Mouse (Mus musculus): ENCODE results near the gene Slc48a1.

Slc48a1 gene

DNA sequence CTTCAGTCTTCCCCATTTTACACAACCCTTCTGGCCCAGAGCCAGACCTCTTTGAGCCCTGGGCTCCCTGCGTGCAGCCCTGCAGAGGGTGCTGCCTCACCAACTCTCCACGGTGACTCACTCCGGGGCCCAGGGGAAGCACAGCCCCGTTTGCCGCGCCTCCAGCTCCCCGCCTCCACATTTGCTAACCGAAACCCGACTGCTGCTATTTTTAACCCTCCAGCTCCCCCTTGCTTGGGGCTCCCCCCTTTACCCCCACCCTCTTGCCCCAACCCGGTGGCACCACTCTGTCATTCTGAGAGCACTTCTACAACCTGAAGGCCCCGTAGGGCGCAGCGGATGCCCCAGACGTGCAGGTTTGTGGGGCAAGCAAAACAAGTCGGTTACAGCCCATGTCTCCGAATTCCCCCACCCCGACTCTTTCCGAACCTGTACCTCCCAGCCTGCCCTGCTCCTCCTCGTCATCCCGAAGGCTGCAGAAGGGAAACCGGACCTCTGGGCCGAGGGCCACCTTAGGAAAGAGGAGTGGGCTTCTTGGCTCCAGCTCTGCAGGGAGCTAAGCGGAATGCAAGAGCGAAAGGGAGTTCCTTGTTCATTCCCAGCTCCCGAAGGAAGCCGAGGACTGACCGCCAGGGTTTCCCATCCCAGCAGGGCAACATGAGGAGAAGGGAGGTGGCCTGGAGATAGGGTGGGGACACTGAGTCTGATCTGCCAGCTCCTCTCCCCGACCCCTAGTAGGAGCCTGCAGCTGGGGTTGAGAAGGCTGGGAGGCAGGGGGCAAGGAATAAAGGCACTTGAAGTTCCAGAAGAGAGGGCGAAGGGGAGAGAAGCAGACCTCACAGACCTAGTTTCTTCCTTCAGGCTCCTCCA, 47.0 kb downstream of the Slc48a1 start:
- in situ Hi-C loops (cut with MseI, MboI): no loop called here

DNA sequence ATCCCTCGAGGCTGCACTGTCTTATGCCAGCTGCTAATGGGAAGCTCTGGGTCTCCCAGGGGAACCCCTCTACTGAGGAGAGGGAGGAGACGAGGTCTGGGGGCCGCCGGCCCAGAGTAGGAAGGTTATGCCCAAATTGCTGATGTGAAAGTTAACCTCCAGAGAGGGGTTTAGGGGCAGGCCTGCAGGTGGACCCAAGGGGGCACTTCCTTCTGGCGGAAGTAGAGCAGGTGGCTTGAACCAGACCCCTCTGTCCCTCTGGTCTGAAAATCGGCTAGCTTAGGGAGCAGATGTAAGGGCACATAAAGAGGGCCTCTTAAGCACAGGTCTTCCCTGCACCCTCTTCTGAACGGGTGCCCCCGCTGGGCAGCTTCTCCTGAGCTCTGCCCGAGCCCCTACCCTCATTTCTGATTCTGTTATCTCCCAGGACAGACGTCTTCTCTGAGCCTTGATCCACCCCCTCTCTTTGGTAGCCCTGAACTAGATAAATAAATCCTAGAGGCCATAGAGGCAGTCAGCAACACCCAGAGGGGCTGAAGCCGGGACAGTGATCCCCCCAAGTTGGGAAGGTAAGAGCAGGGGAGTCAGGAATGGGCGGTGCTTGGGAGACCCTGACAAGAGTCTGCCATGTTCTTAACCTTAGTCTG, 47.7 kb downstream of the Slc48a1 start:
- in situ Hi-C loops (cut with MseI, MboI): no loop called here

DNA sequence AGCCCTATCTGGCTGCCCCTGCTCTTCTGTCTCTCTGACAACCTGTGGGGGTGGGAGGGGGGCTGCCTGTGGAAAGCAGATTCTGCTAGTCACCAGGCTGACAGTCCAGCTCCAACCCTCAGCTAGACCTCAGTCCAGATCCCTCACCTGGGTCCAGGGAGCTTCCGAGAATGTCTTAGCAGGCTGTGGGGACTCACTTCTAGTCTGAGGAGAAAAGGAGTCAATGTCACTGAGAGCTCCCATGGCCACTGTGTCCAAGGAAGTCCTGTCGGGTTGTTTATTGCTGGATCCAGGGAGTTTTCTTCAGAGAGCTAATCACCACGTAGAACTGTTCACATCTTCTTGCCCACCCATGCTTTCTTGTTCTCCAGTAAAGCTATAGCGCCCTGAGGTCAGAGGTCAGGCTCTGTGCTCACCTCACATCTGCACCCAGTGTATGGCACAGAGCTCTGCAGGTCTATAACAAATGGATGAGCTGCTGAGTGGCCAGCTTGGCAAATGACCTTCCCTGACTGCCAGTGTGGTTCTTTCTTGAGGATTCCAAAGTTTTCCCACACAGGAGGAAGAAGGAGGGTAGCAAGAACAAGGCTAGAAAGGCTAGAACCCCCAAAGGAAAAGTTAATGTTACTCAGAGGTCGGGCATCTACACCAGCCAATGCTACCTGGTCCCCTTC, 48.4 kb downstream of the Slc48a1 start:
- in situ Hi-C loops (cut with MseI, MboI): no loop called here

DNA sequence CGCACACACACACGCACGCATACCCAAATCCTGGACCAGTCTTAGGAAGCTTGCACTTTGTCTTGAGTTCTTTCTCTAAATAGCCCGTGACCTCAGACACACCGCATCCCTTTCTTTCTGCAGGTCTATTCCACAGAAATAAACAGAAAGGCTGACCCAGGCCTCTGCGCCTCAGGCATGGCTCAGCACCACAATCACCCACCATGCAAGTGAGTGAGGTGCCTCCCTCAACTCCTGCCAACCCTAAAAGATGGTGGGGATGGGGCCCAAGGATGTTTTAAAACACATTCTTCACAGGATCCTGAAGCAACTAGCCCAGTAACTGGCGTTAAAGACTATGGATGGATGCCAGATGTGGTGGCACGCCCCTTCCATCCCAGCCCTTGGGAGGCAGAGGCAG, 49.1 kb downstream of the Slc48a1 start:
- in situ Hi-C loops (cut with MseI, MboI): no loop called here

DNA sequence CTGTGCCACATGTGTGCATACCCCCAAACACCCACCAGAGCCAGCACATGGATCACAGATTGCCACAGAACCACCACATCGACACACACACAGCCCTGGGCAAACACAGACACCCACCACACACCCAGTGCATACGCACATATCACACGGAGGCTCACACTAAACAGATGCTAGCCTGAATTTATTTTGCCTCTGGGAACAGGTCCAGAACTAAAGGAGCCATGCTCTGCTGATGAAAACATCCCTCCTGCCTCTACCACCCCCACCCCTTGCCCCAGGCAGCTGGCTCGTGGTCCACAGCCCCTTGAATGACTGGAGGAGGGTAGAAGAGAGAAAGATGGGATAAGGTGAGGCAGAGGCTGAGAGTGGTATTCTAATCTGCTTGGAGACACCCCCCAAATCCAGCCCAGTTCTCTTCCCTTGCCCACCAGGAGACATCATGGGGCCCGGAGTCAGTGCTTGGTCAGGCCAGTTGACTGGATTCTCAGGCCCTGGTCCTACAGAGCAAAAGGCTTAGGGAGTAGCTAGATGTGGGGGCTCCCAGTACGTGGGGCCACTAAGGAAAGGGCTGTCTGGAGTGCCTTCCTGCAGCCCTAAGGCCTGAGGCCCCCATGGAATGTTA, 50.0 kb downstream of the Slc48a1 start:
- in situ Hi-C loops (cut with MseI, MboI): no loop called here

DNA sequence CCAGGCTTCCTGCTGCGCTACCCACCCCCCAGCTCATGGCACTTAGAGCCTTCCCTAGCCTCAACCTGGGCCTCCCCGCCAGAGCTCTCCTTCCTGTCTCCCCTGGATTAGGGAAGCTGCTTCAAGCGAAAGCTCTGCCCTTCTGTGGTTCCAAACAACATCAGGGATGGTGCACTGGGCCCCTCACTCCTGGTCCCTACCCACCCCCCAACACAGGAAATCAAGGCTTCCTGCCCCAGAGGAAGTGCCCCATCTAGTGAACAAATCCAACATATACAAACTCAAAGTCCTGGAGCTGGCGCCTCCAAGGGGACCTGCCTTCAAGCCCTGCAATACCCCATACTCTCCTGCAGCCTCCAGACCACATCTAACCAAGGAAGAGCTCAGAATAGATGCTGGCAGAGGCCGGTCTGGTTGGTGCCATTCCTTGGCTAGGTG, 50.6 kb downstream of the Slc48a1 start:
- in situ Hi-C loops (cut with MseI, MboI): no loop called here

DNA sequence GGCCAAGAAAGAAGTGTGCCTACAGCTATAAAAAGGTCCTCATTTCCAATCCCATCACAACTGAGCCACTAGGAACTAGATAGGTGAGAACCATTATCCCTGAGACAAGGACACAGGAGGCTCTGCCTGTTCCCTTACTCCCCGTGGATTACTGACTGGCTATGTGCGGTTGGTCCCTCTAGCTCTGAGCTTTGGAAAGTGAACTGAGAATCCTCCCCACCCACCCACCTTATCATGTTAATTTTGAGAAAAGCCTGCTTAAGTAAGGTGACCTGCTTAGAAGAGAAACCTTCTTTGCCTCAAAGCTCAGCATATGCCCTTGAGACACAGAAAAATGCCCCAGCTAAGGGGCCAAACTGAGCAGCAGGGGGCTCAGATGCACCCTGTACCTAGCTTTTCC, 51.1 kb downstream of the Slc48a1 start:
- in situ Hi-C loops (cut with MseI, MboI): no loop called here

DNA sequence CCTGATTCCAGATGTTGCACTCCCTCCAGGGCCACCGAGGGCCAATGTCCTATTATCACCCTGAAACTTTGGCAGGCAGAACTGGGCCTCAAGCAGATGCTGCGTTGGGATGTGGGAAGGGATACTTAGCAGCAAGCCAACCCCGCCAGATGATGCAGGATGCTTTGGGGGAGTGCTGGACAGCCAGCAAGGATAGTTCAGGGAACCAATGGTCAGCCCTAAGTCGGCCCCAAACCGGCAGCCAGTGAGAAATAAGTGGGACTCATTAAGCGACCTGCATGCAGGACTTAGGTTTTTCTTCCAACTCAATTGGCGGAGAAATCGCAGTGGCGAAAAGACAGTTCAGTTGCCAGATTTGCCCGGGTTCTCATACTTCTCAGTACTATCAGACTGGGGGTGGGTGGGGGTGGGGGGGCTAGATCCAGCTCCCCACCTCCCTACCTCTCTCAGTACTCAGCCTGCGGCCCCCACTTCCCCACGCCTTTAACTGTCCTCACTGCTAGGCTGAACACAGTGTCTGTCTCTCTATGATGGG, 52.0 kb downstream of the Slc48a1 start:
- in situ Hi-C loops (cut with MseI, MboI): no loop called here

DNA sequence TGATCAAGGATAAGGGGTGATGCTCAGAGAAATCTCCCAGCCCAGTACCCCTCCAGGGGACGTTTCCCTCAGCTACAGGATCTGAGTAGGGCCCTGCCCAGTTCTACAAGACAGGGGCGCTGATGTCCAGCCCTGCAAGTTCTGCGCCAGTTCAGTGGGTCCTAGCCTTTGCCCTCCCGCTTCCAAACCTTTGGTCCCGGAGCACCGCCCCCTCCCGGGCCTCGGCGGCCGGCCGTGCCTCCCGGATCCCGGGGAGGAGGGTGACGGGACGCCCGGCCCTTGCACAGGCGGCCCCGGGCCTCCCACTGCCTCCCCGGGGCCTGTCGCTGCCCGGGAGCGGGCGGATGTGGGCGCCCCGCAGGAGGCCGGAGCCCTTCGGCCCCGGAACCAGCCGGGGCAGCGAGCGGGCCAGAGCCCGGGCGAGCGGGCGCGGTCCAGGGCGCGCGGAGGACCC, 52.5 kb downstream of the Slc48a1 start:
- in situ Hi-C loops (cut with MseI, MboI): no loop called here

DNA sequence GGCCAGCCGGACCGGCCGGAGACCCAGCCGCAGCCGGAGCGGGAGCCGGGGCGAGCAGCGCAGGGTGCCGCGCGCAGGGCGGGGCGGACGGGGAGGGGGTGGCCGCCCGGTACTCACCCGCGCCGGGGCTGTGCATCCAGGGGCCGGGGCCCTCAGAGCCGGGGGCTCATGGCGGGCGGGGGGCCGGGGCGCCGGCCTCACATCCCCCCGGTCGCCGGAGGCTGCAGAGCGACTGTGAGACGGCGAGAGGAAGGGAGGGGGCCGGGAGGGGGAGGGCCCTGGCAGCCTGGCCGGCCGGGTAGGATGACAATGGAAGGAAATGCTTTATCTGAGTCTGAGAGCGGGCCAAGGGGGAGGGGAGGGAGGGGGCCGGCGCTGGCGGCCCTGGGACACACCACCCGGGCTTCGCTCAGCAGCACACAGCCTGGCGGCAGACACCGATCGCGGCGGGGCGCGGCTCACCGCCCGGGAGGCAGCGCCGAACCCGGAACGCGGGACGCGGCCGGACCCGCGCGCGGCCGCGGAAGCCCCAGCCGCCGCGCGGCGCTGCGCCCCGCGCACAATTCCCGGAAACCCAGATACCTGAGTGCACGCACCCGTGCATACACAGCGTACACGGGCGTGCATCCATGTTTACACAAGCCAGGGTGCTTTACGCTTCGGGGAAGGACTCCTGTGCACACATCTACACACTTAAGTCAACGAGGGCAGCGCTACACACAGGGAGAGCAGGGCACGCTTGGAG, 53.1 kb downstream of the Slc48a1 start:
- in situ Hi-C loops (cut with MseI, MboI): no loop called here

DNA sequence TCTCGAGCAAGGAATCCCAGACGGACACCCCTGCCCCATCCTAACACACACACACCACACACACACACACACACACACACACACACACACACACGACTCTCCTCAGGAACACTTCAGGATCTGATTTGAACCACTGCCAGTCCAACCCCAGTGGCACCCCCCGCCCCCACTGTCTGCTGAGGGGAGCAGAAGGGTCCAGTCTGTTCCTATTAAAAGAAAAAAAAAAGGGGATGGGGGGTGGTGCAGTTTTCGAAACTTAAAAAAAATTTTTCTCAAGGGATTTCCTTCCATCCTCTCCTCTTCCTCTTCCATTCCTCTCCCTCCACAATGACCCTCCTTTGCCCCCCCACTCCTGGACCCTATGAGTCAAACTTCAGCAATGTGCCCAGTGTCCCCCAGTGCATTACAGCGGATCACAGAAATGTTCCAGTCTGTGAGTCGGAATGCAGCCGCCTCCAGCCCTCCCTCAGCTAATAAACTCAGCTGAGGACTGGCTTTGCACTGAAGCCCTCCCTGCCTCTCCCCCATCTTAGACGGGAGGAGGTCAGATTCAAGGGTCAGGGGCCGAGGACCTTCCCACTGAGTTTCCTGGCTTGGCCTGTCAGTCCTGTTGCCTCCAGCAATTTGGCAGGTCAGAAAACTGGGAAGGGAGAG, 53.8 kb downstream of the Slc48a1 start:
- in situ Hi-C loops (cut with MseI, MboI): no loop called here

DNA sequence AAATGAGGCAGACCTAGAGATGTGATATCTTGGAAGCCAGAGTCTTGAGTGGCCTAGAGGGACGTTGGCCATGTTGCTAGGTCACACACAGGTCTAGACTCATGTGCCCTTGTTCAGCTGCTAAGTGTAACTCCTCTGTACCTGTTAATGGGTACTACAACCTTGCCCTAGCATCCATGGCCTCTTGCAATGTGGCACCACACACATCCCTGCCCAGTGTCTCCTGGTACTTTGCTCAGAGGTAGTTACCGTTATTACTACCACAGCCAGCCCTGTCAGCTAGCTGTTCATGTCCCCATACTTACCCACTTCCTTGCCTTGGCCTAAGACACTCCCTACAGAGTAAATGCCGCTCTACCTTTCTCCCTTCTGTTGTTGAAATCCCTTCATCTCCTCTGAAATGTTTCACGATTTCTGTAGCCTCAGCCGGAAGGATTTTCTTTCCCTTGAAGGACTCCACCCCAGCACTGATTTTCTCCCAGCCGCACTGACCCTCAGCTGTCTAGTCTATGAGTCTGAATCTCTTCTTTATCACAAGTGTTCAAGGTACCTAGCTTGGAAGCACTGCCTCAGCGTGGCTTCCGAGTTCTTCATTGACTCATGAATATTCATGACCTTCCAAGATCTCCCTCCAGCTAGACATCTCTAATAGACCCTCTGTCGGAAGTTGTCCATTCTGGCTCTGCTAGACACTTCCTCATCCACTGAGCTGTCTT, 54.6 kb downstream of the Slc48a1 start:
- in situ Hi-C loops (cut with MseI, MboI): no loop called here

DNA sequence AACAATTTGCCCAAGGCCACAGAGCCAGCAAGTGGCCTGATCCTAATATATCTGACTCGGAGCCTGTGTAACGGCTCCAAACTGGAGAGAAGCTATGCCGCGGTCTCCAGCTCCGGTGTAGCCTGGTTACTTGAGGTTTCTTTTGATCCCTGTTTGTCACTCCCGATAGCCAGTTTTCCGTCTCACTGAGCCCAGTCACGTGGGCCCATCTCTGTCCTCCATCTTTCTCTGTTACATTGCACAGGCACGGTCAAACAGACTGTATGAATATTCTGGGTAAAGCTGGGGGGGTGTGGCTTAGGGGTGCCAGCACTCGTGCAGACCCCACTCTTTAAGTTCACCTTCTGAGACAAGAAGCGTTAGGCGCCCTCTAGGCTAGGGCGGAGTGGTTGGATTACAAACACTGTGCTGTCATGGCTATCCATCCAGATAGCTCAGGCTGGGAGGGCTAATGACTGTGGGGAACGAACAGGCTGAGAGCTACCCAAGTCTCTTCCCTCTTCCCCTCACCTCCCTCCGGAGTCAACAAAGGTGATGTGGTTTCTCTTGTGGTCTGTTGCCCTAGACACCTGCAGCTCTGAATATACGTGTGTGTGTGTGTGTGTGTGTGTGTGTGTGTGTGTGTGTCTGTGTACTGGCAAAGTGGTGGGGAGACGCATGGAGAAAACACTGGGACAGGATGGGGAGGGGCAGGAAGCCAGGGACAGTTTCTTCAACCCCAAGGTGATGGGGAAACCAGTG, 58.0 kb downstream of the Slc48a1 start:
- in situ Hi-C loops (cut with MseI, MboI): no loop called here

DNA sequence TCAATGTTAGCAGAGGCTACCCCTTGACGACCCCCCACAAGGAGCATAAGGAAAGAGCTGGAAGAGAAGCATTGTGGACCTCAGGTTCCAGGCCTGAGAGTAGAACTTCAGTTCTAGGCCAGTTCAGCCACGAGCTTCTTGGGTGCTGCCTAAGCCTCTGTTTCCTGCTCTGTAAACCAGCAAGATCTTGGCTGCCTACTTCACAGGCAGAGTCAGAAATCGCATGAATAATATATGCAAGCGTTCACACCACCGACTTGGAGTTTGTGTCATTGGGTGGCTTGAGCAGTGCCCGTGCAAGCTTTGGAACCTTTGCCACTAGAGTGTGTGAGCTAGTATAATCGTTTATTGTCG, 58.6 kb downstream of the Slc48a1 start:
- in situ Hi-C loops (cut with MseI, MboI): no loop called here

DNA sequence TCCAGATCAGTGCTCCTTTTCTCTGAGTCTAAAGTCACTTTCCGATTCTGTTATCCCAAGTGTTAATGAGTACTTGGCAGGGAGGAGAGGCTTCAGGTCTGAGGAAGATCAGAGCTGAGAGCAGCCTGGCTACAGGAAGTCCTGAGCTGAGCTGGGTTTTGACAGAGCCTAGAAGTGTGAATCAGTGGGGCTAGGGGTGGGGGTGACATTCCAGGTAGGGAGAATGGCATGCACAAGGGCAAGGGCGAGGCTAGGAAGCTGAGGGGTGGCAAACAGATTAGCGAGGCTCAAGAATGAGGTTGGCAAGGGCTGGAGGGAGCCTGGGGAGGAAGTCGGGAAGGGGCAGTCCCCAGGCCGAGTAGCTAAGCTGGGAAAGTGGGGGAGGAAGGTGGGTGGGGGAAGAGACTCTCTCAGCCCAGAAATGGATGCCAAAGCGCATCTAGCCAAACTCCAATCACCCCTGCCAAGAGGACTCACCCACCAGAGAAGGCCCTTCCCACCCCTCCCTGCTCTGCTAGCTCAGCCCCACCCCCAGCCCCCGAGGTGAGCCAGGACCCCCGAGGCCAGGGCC, 59.3 kb downstream of the Slc48a1 start:
- in situ Hi-C loops (cut with MseI, MboI): no loop called here

DNA sequence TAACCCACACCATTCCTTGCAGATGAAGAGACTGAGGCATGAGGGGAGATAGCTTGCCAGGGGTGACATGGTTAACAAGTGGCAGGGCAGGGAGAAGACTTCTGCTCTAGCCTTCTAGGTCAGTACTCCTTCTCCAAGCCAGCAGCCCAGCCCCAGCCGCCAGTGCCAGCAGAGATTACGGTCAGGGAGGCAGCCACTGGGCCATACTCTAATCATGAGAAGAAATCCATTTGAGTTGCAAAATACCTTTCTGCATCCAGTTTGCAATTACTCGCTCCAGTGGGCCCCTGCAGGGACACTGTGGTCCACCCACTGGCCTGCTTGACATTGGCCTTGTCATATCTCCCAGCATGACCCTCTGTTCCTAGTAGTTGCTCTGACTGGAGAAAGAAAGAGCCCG, 60.1 kb downstream of the Slc48a1 start:
- in situ Hi-C loops (cut with MseI, MboI): no loop called here

DNA sequence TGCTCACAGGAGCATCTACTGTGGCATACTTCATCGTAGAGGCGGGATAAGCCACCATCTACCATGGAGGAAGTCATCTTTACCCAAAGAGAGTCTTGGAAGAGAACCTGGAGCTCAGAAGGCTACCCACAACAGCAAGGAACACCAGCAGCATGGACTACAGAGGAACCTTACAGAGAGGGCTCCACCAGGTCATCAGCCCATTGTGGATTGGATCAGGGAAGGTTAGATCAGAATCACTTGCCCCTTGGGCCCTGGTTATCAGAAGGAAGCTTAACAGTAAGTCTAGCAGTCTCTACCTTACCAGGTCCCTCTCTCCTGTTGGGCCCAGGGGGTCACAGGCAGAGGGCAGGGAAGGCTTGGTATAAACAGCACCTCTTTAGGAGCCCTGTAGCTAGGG, 60.7 kb downstream of the Slc48a1 start:
- in situ Hi-C loops (cut with MseI, MboI): no loop called here

DNA sequence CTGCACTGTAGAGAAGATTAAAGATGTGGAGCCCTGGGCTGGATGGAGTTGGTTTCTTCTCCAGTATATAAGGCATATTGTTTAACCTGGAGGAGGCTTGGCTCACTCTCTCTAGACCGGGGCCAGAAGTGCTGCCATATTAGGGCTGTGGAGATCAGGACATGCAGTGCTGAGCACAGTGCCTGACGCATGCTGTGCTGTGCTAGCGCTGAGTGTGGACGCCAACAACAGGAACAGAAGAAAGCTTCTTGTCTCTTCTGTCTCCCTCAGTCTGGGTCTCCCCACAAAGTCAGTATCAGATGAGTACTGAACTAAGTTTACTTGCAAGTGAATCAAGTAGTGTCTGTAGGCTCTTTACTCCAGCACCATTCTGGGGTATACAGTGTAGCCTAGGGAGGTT, 61.2 kb downstream of the Slc48a1 start:
- in situ Hi-C loops (cut with MseI, MboI): no loop called here

DNA sequence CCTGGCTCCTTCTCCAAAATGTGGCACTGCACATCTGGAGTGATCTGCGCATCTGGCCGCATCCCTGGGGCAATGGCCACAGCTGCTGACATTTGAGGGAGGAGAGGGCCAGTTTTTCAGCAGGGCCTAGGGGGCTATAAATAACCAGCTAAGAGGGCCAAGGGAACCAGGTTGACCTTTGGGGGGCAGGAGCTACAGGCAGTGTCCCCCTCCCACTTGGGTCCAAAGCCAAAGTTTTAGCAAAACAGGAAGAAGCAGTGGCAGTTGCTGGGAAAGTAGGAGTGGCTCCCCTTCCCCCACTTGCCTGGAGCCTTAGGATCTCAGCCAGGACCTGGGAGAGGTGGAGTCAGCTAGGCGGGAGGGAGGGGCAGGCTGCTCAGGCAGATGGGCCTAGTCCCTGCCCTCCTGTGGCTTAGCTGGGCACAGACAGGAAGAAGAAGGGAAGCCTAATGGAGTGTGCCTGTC, 61.7 kb downstream of the Slc48a1 start:
- in situ Hi-C loops (cut with MseI, MboI): no loop called here

All from mouse trophoblast stem cell (cell line).